Mouse (Mus musculus) left cerebral cortex, adult 6 months (tissue): ENCODE data around the gene Thbd. TPM values are rescaled to one million over a fixed set of nuclear protein-coding genes. Genes with fewer than 3 reads are reported as not detected.

Source experiments
- long read RNA-seq, 2 experiments: library from polyadenylated mRNA; unstranded; transcript quantifications; one replicate each; pipeline ENCODE4 v2.0.0; 2019 to 2020
- polyA plus RNA-seq: library from polyadenylated mRNA; unstranded; fragments of <200 nt; fragmentation: Nextera tagmentation; gene quantifications from 2 replicates; pipeline ENCODE4 v1.2.3, GENCODE M21; 2021

The Thbd gene
- 3.1 and 4.9 TPM in 2 replicates for polyA plus RNA-seq
- long read RNA-seq, experiment 1, transcript Thbd-201 (1 exons, 3,723 nt), result major isoform, 13 of 13 reads
- long read RNA-seq, experiment 1, partial matches to known transcripts, result 0 of 13 reads
- long read RNA-seq, experiment 1, other reads (novel, unspliced or antisense), result 0 of 13 reads
- long read RNA-seq, experiment 2, transcript Thbd-201 (1 exons, 3,723 nt), result major isoform, 7 of 7 reads
- long read RNA-seq, experiment 2, partial matches to known transcripts, result 0 of 7 reads
- long read RNA-seq, experiment 2, other reads (novel, unspliced or antisense), result 0 of 7 reads

GRCm38 (mm10) chr2:148407870-148408760 lies at the start of gene Thbd:
Gene Thbd (minus strand): TSS chr2:148408188.

DNA sequence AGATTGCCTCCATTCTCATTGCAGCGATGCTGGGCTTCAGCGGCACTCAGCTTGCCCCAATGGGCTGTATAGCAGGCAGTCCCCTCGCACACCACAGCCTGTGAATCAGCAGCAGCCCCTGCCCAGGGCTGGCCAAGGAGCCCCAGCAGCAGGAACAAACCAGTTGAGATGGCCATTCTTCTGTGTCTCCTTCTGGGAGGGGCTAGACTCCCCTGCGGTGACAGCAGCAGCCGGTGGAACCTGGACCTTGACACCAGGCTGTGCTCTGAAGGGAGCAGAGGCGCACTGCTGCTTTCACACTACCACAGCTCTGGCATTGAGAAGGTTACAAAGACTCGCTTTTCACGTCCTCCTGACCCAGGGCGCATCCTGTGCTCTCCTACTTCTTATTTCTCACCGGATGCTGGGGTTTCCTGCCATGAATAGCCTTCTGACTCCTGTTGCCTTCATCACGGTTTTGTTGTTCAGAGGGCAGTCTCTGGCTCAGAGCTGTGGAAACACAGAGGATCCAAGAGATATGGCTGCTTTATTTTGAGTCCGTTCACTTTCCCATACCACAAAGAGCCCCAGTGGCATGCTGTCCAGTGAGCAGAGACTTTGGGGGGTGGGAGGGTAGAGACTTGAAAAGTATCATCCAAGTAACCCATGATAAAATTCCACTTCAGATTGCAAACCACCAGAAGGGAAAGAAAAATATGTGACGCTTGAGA lies 35.4 kb upstream of the Thbd start, which contains the start of gene Cd93:
TSS of gene Cd93 (minus strand) at position 315 of the 710 bp plus-strand sequence.

GRCm38 (mm10) chr2:148395131-148396051 lies 12.6 kb downstream of the Thbd start, which contains the start of gene Sstr4:
Gene Sstr4 (plus strand): TSS chr2:148395344.

Other genes starting within 250 kb of the Thbd start
- gene Sstr4, start 12.8 kb downstream of the Thbd start, polyA plus RNA-seq, result 15.7 and 17.3 TPM in 2 replicates
- 0.74 and 0.85 TPM in 2 replicates for gene Cd93, start 35.4 kb upstream of the Thbd start, polyA plus RNA-seq